Mouse (Mus musculus) lung, adult 2 months (tissue): ENCODE results near the gene Chic2.

ENCODE experiments used
- CTCF ChIP-seq: fragments of 200-500 bp; IDR thresholded peaks from 2 replicates; pipeline ENCODE4 v1.5.1; 2011; ENCODE audit warnings: mild to moderate bottlenecking, low read length, control low read depth; ENCODE audit not compliant: insufficient read depth
- POLR2A ChIP-seq: fragments of 200-500 bp; IDR thresholded peaks from 2 replicates; pipeline ENCODE4 v1.6.1; 2011; ENCODE audit warnings: low read depth, mild to moderate bottlenecking, control low read depth, low read length, borderline replicate concordance; ENCODE audit errors: extremely low read depth

- no peak for TF ChIP-seq CTCF
- no peak for TF ChIP-seq POLR2A
These were observed 6.5 kb upstream of the Chic2 start for GRCm38 (mm10) chr5:75051109-75051508.
